ENCODE assay signal across 24 mouse cellular contexts in genomic region chr6:37567363-37567762, GRCm38 (mm10). TPM values are rescaled to one million over a fixed set of nuclear protein-coding genes. Genes with fewer than 3 reads are reported as not detected.
A peak's percentile ranks its signal among the peaks of the same experiment; 100 is the strongest.
DNase-seq lines count a peak whose midpoint lies in the region; ATAC-seq and TF ChIP-seq lines count a peak whose summit lies in the region.
"Had no signal": no experiment of that assay in that cellular context is flagged by ENCODE, and none has a peak within 500 bp of the region (broad histone marks: within the 10 kb centered on the region; RNA-seq: fewer than 3 reads in every experiment).

No protein-coding gene starts in this region.

- H3K4me1 ChIP-seq in kidney, adult 2 months (ENCODE audit: control insufficient read depth, insufficient read depth, low read length): no peaks in the 10 kb centered on the region
- no peaks in the 10 kb centered on the region for H3K4me1 ChIP-seq in kidney, embryonic 15.5 days
- H3K4me1 ChIP-seq: embryonic facial prominence, embryonic 12.5 days; forebrain, embryonic 15.5 days; heart, embryonic 15.5 days; hindbrain, embryonic 10.5 days; intestine, embryonic 15.5 days had no signal

- no peak overlapping the region for H3K4me2 ChIP-seq in kidney, embryonic 15.5 days
- H3K4me2 ChIP-seq: embryonic facial prominence, embryonic 12.5 days; forebrain, embryonic 15.5 days; heart, embryonic 11.5 days; heart, embryonic 15.5 days; hindbrain, embryonic 14.5 days; intestine, embryonic 15.5 days had no signal

- TF ChIP-seq POLR2A in kidney, adult 2 months (IDR thresholded peaks at IDR 0.05; ENCODE audit: low read depth, low read length): no peak

- TF ChIP-seq CTCF in kidney, adult 2 months (conservative IDR thresholded peaks at IDR 0.05; ENCODE audit: insufficient read depth, insufficient read length, low read depth, low read length): no peak

- no peak overlapping the region for H3K9ac ChIP-seq in kidney, embryonic 15.5 days
- H3K9ac ChIP-seq: embryonic facial prominence, embryonic 12.5 days; forebrain, embryonic 15.5 days; heart, embryonic 15.5 days; hindbrain, embryonic 14.5 days; intestine, embryonic 15.5 days had no signal

- no peaks in the 10 kb centered on the region for H3K27me3 ChIP-seq in kidney, adult 2 months (replicated peaks; ENCODE audit: control insufficient read depth, insufficient read depth, low read length)
- H3K27me3 ChIP-seq in kidney, embryonic 15.5 days: no peaks in the 10 kb centered on the region
- H3K27me3 ChIP-seq: embryonic facial prominence, embryonic 12.5 days; forebrain, embryonic 15.5 days; heart, embryonic 15.5 days; intestine, embryonic 15.5 days had no signal

- DNase-seq in kidney, adult 2 months: peak; percentile 19
- peak; percentile 26 for DNase-seq in 3T3-L1 (ENCODE audit: low read depth, low spot score)
- DNase-seq in adrenal gland, adult 2 months: peak; percentile 66
- peak; percentile 14 for DNase-seq in adrenal gland, postnatal 25 days
- no peak for DNase-seq in layer of hippocampus, postnatal 36 days
- DNase-seq in embryo, embryonic 11 days: no peak
- DNase-seq: cerebellum, adult 11 months; cerebellum, adult 8-10 months; cerebellum, postnatal 14 days; gastrocnemius, postnatal 10 days; heart, adult 2 months had no signal

- no peak overlapping the region for H3K4me3 ChIP-seq in kidney, adult 2 months (ENCODE audit: insufficient read depth, low read depth, low read length)
- H3K4me3 ChIP-seq in kidney, embryonic 15.5 days (replicated peaks): no peak overlapping the region
- H3K4me3 ChIP-seq: embryonic facial prominence, embryonic 12.5 days; forebrain, embryonic 15.5 days; heart, adult 2 months; heart, embryonic 15.5 days; hindbrain, embryonic 10.5 days; intestine, embryonic 15.5 days had no signal

- H3K27ac ChIP-seq in kidney, adult 2 months (ENCODE audit: insufficient read depth, low read depth, low read length): no peak overlapping the region
- no peak overlapping the region for H3K27ac ChIP-seq in kidney, embryonic 15.5 days
- H3K27ac ChIP-seq: embryonic facial prominence, embryonic 12.5 days; forebrain, embryonic 15.5 days; heart, adult 2 months; heart, embryonic 15.5 days; hindbrain, embryonic 10.5 days; hindbrain, embryonic 14.5 days; intestine, embryonic 15.5 days had no signal

- no peaks in the 10 kb centered on the region for H3K36me3 ChIP-seq in kidney, adult 2 months (ENCODE audit: control insufficient read depth, insufficient read depth, low read length)
- H3K36me3 ChIP-seq in kidney, embryonic 15.5 days: no peaks in the 10 kb centered on the region
- H3K36me3 ChIP-seq: embryonic facial prominence, embryonic 12.5 days; forebrain, embryonic 15.5 days; heart, embryonic 15.5 days; hindbrain, embryonic 10.5 days; intestine, embryonic 15.5 days had no signal

- WGBS in kidney, adult 2 months: 81% methylated on average over 1 of the region's 1 CpGs
- WGBS in kidney, embryonic 15.5 days: 100% methylated on average over 1 of the region's 1 CpGs

- no peak for ATAC-seq in kidney, embryonic 15.5 days (replicated peaks; ENCODE audit: low FRiP score)
- ATAC-seq: forebrain, embryonic 15.5 days; intestine, embryonic 15.5 days had no signal

- H3K9me3 ChIP-seq in kidney, embryonic 15.5 days (replicated peaks): no peaks in the 10 kb centered on the region
- H3K9me3 ChIP-seq: embryonic facial prominence, embryonic 12.5 days; forebrain, embryonic 15.5 days; heart, embryonic 15.5 days; hindbrain, embryonic 10.5 days; intestine, embryonic 15.5 days had no signal

RNA-seq across cellular contexts. Expression of gene Akr1d1, which starts 37.4 kb away (rescaled TPM):
- 18.7 and 19.1 TPM in 2 replicates for polyA plus RNA-seq in kidney, adult 2 months (2012; rRNA removed)
- 0.64 and 0.88 TPM in 2 replicates for polyA plus RNA-seq in kidney, embryonic 15.5 days (2015; fragmentation: Nextera tagmentation; extraction: Ambion mirVana)
- total RNA-seq in adrenal gland, adult 2 months (2021): 1,000 to 10,000 TPM in 1 of 2 experiments, under 1 TPM in 1; 0.35 to 2,407 TPM
- 81.8 and 163 TPM in 2 replicates for polyA plus RNA-seq in adrenal gland, adult 2 months (2012; rRNA removed)
- 647 and 908 TPM in 2 replicates for total RNA-seq in adrenal gland, postnatal 25 days (2021)
- total RNA-seq in layer of hippocampus, postnatal 36 days (2021): not detected
- total RNA-seq: common myeloid progenitor, adult 5-6 weeks; ES-E14; heart, adult 2 months; heart, postnatal 25 days had no signal
- polyA plus RNA-seq: brain, embryonic 14.5 days; embryonic facial prominence, embryonic 12.5 days; forebrain, embryonic 11.5 days; forebrain, embryonic 15.5 days; heart, adult 2 months; heart, embryonic 11.5 days; heart, embryonic 15.5 days; hindbrain, embryonic 10.5 days; hindbrain, embryonic 14.5 days had no signal

Comparison
In these comparisons a context has a peak if more than half of its experiments do, and no peak if none do; other contexts are left out.
1. DNase-seq: peak in kidney, adult 2 months (single experiment), 3T3-L1 (single experiment), adrenal gland, adult 2 months (single experiment) and adrenal gland, postnatal 25 days (single experiment); none in layer of hippocampus, postnatal 36 days (0 of 2) and embryo, embryonic 11 days (single experiment).